Mouse (Mus musculus) stomach, embryonic 15.5 days (tissue): ENCODE data around the gene Agap1. TPM values are rescaled to one million over a fixed set of nuclear protein-coding genes. Genes with fewer than 3 reads are reported as not detected.

Experiments used
- ATAC-seq: fragments of 200-750 bp; cut with Nextera tagmentation; 2 replicates; pipeline ENCODE4 v1.8.0; 2017; ENCODE audit warnings: low read depth, moderate number of reproducible peaks, moderate TSS enrichment; ENCODE audit not compliant: insufficient read depth, low FRiP score
- H3K27ac ChIP-seq: fragments of 300-500 bp; sonication (generic); 2 replicates; pipeline ENCODE4 v1.5.1; 2015; ENCODE audit warnings: mild to moderate bottlenecking, inconsistent platforms
- H3K27me3 ChIP-seq: fragments of 300-500 bp; sonication (generic); replicated peaks from 2 replicates; pipeline ENCODE4 v1.6.1; 2015; ENCODE audit warnings: inconsistent platforms
- H3K36me3 ChIP-seq: fragments of 300-500 bp; sonication (generic); 2 replicates; pipeline ENCODE4 v1.6.1; 2015; ENCODE audit warnings: inconsistent platforms
- H3K4me1 ChIP-seq: fragments of 300-500 bp; sonication (generic); 2 replicates; pipeline ENCODE4 v1.6.1; 2015; ENCODE audit warnings: inconsistent platforms
- H3K4me2 ChIP-seq: fragments of 300-500 bp; sonication (generic); 2 replicates; pipeline ENCODE4 v1.6.1; 2015; ENCODE audit warnings: mild to moderate bottlenecking, inconsistent platforms
- H3K4me3 ChIP-seq: fragments of 300-500 bp; sonication (generic); replicated peaks from 2 replicates; pipeline ENCODE4 v1.5.1; 2015; ENCODE audit warnings: inconsistent platforms
- H3K9ac ChIP-seq: fragments of 300-500 bp; sonication (generic); 2 replicates; pipeline ENCODE4 v1.6.1; 2015; ENCODE audit warnings: inconsistent platforms
- H3K9me3 ChIP-seq: fragments of 300-500 bp; sonication (generic); 2 replicates; pipeline ENCODE4 v1.6.1; 2016; ENCODE audit warnings: inconsistent platforms
- WGBS: fragments of 180-500 bp; shearing (Covaris S2); methylation state at CpG from one replicate; pipeline ENCODE4 v1.1.7; 2015; 5-methylcytosine and 5-hydroxymethylcytosine counted together
- polyA plus RNA-seq: library from polyadenylated mRNA; unstranded; fragments of >200 nt; fragmentation: Nextera tagmentation; extraction: Ambion mirVana; gene quantifications from 2 replicates; pipeline ENCODE4 v1.2.1, GENCODE M21; 2015

Agap1 gene
- polyA plus RNA-seq, 1 experiment from 2014 or later: 9.3 TPM

DNA sequence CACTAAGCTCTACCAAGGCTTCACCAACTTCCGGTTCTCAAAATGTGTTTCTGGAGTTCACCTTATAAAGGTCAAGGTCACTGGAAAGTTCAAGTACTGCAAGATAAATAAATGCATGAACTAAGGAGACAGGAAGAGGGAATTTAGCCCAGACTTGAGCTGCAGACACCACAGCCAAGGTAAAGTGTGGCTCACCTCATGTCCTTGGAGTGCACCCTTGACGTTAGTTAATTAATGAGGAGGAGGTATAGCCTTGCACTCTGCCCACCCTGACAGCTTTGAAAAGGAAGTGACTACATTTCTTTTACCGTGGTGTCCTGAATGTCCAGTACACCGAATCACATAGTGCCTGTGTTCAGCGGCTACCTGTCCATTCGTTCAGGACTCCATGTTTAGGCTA is 15.3 kb upstream of the Agap1 start:
- no peak for ATAC-seq
- Histone ChIP-seq H3K27me3 (no peaks in the 10 kb centered on the region), H3K4me3 (no peak overlapping the region), H3K36me3 (no peaks in the 10 kb centered on the region), H3K9ac (no peak overlapping the region), H3K4me1 (0 out of 2 replicates have a peak, but pooled peaks cover 4% of the 10 kb centered on the region), H3K4me2 (no peak overlapping the region), H3K9me3 (no peaks in the 10 kb centered on the region), H3K27ac (no peak overlapping the region)
- WGBS: 51% methylated on average over 6 of the region's 6 CpGs

DNA sequence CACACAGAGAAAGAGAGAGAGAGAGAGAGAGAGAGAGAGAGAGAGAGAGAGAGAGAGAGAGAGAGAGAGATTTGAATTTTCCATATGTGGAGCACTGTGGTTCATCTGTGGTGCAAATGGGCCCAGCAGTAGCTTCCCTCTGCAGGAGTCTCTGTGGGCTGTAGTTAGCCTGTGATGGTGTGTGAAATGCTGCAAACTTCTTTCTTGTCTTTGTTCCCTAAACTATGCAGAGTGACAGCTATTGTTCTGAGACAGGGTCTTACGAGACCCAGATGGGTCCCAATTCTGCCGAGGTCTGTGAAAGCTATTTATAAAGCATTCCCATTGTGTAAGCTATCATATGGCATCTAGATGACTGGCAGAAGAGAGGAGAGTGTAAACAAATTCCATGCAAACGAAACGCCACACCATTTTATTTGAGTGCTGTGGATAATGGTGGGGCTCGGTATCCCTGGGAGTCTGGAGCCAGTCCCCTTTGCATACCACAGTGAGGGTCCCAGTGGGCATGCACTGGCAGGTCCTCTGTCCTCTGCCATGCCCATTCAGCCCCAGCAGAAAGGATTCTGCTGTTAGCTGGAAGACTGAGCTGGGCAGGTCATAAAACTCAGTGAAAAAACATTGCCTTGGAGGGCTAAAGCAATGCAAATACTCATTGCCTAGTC is 13.2 kb upstream of the Agap1 start:
- Histone ChIP-seq H3K9me3 (no peaks in the 10 kb centered on the region), H3K4me3 (no peak overlapping the region), H3K4me2 (no peak overlapping the region), H3K27ac (no peak overlapping the region), H3K9ac (no peak overlapping the region), H3K27me3 (no peaks in the 10 kb centered on the region), H3K36me3 (no peaks in the 10 kb centered on the region), H3K4me1 (0 out of 2 replicates have a peak, but pooled peaks cover 4% of the 10 kb centered on the region)
- ATAC-seq: no peak
- WGBS: 27% methylated on average over 5 of the region's 5 CpGs

DNA sequence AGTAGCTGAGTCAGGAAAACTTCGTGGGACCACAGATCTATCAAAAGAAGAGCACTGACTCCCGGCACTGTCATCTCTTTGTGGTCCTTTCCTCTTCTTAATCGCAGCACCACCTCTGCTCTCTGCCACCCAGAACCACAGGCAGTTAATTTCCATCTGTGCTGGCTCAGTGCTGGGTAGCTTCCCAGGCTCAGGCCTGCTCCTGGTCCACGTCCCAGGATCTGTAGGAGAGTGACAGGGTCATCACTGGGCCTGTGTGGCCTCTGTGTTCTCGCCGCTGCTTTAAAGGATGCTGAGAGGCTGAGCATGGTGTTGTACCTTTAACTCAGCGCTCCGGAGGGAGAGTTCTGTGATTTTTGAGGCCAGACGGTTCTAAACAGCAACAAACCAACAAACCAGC is 11.1 kb upstream of the Agap1 start:
- no peak overlapping the region for H3K4me3 ChIP-seq
- WGBS: 66% methylated on average over 9 of the region's 9 CpGs
- no peaks in the 10 kb centered on the region for H3K9me3 ChIP-seq
- 0 out of 2 replicates have a peak, but pooled peaks cover 4% of the 10 kb centered on the region for H3K4me1 ChIP-seq
- H3K9ac ChIP-seq: no peak overlapping the region
- no peaks in the 10 kb centered on the region for H3K27me3 ChIP-seq
- no peak overlapping the region for H3K27ac ChIP-seq
- no peak for ATAC-seq
- H3K36me3 ChIP-seq: no peaks in the 10 kb centered on the region
- H3K4me2 ChIP-seq: no peak overlapping the region

DNA sequence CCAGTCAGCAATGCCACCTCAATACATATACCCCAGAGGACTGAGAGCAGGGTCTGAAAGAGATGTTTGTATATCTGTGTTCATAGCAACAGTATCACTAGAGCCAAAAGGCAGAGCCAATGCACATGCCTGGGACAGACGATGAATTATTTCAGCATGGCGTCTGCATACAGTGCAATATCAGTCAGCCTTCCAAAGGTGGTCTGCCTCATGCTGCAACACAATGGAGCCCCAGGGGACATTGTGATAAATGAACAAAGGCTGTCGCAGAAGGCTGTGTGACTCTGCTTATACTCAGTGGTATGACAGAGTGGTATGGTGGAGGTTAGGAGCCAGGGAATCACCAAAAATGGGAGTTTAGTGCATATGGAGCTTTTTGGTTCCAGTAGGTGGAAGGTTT is 10.6 kb upstream of the Agap1 start:
- Histone ChIP-seq H3K4me1 (0 out of 2 replicates have a peak, but pooled peaks cover 4% of the 10 kb centered on the region), H3K9ac (no peak overlapping the region), H3K27ac (no peak overlapping the region), H3K4me3 (no peak overlapping the region), H3K27me3 (no peaks in the 10 kb centered on the region), H3K4me2 (no peak overlapping the region), H3K9me3 (no peaks in the 10 kb centered on the region), H3K36me3 (no peaks in the 10 kb centered on the region)
- WGBS: 64% methylated on average over 3 of the region's 3 CpGs
- no peak for ATAC-seq

DNA sequence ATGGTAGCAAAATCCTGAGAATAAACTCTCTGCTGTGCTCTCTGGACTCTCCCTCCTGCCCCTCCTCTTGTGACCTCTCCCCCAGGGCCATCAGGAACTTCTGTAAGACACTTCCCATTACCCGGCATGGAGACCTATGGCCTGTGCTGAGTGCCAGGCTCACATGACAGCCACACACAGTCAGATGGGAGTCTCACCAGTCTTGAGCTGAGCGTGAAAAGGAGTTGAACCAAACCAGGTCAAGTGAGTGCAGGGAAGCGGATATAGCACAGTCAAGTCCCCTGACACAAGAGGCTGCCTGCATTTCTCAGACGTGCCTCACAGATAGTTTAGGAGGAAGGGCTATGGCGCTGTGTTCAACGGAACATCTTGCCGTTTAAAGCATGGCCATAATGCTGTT is 4.5 kb upstream of the Agap1 start:
- H3K27me3 ChIP-seq: no peaks in the 10 kb centered on the region
- no peak for ATAC-seq
- H3K9me3 ChIP-seq: no peaks in the 10 kb centered on the region
- no peak overlapping the region for H3K27ac ChIP-seq
- no peak overlapping the region for H3K4me3 ChIP-seq
- no peaks in the 10 kb centered on the region for H3K36me3 ChIP-seq
- H3K4me2 ChIP-seq: no peak overlapping the region
- whole genome bisulfite sequencing: 78% methylated on average over 7 of the region's 7 CpGs
- H3K4me1 ChIP-seq: no peaks in the 10 kb centered on the region
- H3K9ac ChIP-seq: no peak overlapping the region

DNA sequence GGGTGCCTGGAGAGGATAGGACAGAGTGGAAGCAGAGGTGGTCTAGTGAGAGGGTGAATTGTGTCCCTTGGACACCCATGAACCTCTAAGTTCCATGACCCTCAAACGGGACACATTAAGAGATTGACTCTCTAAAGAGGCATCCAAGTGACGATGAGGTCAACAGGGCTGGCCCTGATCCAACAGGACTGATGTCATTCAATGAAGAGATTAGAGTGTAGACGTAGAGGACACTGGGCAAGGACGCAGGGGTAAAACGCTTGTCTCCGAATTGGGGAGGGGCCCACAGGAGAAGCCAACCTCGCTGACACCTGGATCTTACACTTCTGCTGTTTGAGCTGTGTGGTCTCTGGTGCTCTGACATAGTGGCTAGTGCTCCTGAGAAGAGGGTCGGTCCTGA is 2.5 kb upstream of the Agap1 start:
- no peak overlapping the region for H3K4me3 ChIP-seq
- no peaks in the 10 kb centered on the region for H3K9me3 ChIP-seq
- no peak overlapping the region for H3K4me2 ChIP-seq
- WGBS: 87% methylated on average over 8 of the region's 8 CpGs
- peaks cover 14% of the 10 kb centered on the region for H3K4me1 ChIP-seq
- no peak for ATAC-seq
- H3K27ac ChIP-seq: no peak overlapping the region
- H3K9ac ChIP-seq: no peak overlapping the region
- no peaks in the 10 kb centered on the region for H3K36me3 ChIP-seq
- H3K27me3 ChIP-seq: no peaks in the 10 kb centered on the region

DNA sequence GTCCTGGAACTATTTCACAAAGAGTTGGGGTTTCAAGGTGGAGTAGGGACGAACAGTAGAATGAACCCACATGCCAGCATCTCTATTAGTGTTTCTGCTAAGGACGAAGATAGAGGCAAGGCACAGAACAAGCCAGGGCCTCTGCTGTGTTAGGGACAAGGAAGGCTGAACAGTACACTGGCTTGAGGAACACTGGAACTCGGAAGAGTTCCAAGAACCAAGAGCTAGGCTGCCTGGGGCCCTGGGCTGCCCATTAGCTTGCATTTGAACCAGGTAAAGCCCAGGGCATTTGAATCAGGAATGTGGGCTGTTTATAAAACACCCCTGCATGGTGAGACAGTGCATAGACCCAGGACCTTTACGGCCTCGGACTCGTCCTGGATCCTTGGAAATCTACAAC is 940 bp upstream of the Agap1 start:
- Histone ChIP-seq H3K9ac (0 out of 2 replicates have a peak overlapping the region, but pooled peaks have one; percentile 16), H3K4me3 (peak overlapping the region; percentile 80), H3K36me3 (no peaks in the 10 kb centered on the region), H3K4me1 (peaks cover 14% of the 10 kb centered on the region), H3K27ac (no peak overlapping the region), H3K9me3 (no peaks in the 10 kb centered on the region), H3K27me3 (no peaks in the 10 kb centered on the region), H3K4me2 (peak overlapping the region; percentile 73)
- 33% methylated on average over 6 of the region's 6 CpGs for whole genome bisulfite sequencing
- no peak for ATAC-seq

DNA sequence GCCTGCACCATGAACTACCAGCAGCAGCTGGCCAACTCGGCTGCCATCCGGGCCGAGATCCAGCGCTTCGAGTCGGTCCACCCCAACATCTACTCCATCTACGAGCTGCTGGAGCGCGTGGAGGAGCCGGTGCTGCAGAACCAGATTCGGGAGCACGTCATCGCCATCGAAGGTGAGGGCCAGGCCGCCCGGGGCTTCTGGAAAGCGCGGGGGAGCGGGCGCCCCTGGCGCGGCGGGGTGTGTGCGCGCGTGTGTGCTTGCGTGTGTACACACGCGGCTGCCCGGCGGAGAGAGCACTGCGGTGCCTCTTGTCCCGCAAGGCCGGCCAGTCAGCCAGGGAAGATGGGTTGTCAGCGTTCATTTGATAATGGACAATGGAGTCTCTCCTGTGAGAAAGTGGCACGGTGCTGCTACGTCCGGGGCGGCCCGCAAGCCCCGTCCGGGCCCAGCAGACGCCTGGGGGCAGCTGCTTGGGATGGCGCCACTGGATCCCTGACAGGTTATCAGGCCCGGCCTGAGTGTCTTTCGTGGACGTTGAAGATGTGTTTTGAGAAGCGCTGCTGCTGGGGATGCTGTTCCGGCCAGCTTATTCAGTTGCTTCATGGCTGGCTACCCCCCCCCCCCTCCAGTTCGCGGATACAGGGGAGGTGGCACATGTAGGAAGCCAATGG is 950 bp downstream of the Agap1 start:
- Histone ChIP-seq H3K9me3 (no peaks in the 10 kb centered on the region), H3K4me3 (peak overlapping the region; percentile 80), H3K4me1 (peaks cover 18% of the 10 kb centered on the region), H3K36me3 (no peaks in the 10 kb centered on the region), H3K27me3 (no peaks in the 10 kb centered on the region), H3K4me2 (peak overlapping the region; percentile 96), H3K9ac (peak overlapping the region; percentile 86), H3K27ac (peak overlapping the region; percentile 89; the same call in 1 of the 2 replicates)
- WGBS: under 1% methylated on average over 51 of the region's 51 CpGs
- ATAC-seq: no peak

DNA sequence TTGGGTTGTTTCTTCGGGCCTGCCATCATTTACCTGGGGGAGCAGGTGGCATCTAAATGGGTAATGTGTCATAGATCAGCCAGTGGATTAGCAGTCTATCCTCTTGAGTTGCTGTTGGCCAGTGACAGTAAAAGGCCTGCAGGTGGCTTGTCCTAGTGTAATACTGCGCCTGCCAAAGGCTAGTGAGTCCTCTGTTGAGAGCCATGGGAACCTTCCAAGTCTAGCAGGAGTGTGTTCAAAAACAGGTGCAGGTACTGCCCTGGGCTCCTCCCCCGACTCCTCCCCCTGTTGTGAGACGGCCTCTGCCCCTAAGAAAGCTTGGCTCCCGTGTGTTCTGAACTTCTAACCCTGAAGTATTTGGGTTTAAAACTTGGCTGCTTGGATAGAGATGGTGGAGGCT is 1.9 kb downstream of the Agap1 start:
- Histone ChIP-seq H3K4me1 (peaks cover 20% of the 10 kb centered on the region), H3K27ac (no peak overlapping the region), H3K4me3 (peak overlapping the region; percentile 80), H3K36me3 (no peaks in the 10 kb centered on the region), H3K9me3 (no peaks in the 10 kb centered on the region), H3K27me3 (no peaks in the 10 kb centered on the region), H3K9ac (no peak overlapping the region), H3K4me2 (peak overlapping the region; percentile 96)
- 32% methylated on average over 5 of the region's 5 CpGs for WGBS
- no peak for ATAC-seq

DNA sequence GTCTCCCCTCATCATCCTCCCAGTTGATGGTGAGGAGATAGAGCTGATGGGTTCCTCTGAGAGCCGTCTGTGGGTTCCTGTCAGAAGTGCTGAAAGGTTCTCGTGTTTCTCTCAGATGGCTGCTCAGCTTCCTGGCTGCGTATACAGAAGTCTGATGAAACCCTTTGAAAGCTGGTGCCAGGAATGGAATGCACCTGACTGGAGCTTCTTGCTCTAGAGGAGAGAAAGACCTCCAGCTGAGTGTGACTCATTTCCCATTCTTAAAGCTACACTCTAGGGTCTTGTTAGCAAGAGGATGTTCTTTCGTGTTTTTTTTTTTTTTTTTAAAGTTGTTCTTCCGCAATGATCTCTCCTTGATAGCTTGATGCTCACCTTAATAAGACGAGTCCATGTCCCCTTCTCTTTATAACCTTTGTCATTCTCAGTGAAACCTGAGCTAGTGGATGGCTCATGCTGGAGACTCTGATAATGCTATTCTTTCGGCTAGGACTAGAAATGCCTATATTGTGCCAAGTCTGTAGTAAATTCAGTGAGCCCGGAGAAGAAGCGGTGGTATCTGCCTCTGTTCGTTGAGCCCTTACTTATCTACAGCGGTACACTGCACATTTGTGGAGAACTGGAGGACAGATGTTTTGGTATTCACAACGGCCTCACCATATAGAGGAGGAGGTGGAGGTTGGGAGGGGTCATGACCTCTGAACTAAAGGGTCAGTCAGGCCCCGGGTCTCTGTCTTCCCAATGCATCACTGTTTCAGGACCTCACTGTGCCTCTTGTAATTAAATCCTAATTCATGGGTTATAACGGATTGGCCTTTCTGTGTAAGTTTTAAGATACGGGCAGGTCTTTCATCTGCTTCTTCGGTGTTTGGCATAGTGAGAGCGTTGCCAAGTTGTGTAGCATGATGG is 2.8 kb downstream of the Agap1 start:
- no peak for ATAC-seq
- no peaks in the 10 kb centered on the region for H3K36me3 ChIP-seq
- H3K9ac ChIP-seq: no peak overlapping the region
- no peaks in the 10 kb centered on the region for H3K27me3 ChIP-seq
- WGBS: 71% methylated on average over 17 of the region's 17 CpGs
- H3K9me3 ChIP-seq: no peaks in the 10 kb centered on the region
- H3K27ac ChIP-seq: no peak overlapping the region
- H3K4me1 ChIP-seq: peaks cover 20% of the 10 kb centered on the region
- peak overlapping the region; percentile 96 for H3K4me2 ChIP-seq
- no peak overlapping the region for H3K4me3 ChIP-seq

DNA sequence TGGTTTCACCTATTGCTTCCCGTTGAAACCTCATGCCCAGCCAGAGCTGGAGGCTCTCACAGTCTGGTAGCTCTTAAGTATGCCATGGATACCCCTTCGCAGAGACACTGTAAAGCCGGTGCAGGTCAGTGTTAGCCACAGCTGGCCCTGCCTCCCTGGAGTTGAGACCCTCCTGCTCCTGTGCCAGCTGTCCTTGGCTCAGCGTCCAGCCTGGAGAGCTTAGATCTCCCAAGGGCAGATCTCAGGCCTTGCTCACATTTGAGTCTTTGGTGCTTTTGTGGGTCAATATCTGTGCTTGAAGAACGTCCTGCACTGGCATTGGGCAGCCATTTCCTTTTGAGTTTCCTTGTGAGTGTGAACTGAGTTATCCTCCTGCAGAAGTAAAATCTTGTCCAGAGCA is 7.3 kb downstream of the Agap1 start:
- ATAC-seq: no peak
- Histone ChIP-seq H3K27me3 (no peaks in the 10 kb centered on the region), H3K4me1 (peaks cover 32% of the 10 kb centered on the region), H3K27ac (no peak overlapping the region), H3K4me2 (no peak overlapping the region), H3K9ac (no peak overlapping the region), H3K9me3 (no peaks in the 10 kb centered on the region), H3K4me3 (no peak overlapping the region), H3K36me3 (no peaks in the 10 kb centered on the region)
- 79% methylated on average over 5 of the region's 5 CpGs for WGBS

DNA sequence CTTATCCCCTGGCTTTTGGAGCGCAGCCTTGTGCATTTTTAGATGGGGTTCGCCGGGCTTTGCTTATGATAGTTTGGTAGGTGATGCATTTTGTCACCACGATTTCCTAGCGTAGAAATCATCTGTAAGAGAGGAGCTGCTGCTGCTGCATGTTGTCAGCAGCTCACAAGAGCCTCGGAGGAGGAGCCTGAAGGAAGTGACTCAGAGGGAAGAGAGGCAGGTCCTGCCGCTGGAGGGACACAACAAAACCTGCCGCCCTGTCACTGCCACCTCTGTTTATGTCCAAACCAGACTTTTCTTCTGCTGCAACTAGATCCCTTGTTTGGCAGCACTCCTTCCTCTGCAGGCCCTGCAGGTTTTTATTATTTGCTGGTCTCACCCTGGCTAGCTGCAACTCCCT is 8.5 kb downstream of the Agap1 start:
- Histone ChIP-seq H3K9me3 (no peaks in the 10 kb centered on the region), H3K27ac (no peak overlapping the region), H3K36me3 (no peaks in the 10 kb centered on the region), H3K9ac (no peak overlapping the region), H3K4me1 (peaks cover 42% of the 10 kb centered on the region), H3K4me3 (no peak overlapping the region), H3K27me3 (no peaks in the 10 kb centered on the region), H3K4me2 (no peak overlapping the region)
- no peak for ATAC-seq
- WGBS: 31% methylated on average over 8 of the region's 8 CpGs
